In genomic region chr12:105134167-105134566, GRCm38 (mm10) we compare ENCODE assay signal across 19 mouse cellular contexts. TPM values are rescaled to one million over a fixed set of nuclear protein-coding genes. Genes with fewer than 3 reads are reported as not detected.
DNase-seq lines count a peak whose midpoint lies in the region; ATAC-seq lines count a peak whose summit lies in the region.
"Had no signal": no experiment of that assay in that cellular context is flagged by ENCODE, and none has a peak within 500 bp of the region (broad histone marks: within the 10 kb centered on the region; RNA-seq: fewer than 3 reads in every experiment).

No protein-coding gene starts in this region.

- peak; percentile 50 for ATAC-seq in common myeloid progenitor, adult 5-6 weeks (replicated peaks; ENCODE audit: low read depth, poor library complexity, severe bottlenecking)
- ATAC-seq in granulocyte monocyte progenitor cell, adult 5-6 weeks (replicated peaks; ENCODE audit: poor library complexity, severe bottlenecking), result peak; percentile 47
- peak; percentile 71 to 72 for ATAC-seq in hematopoietic stem cell, adult 5-6 weeks (replicated peaks in 1 of 2; ENCODE audit: insufficient read depth in 1 of 2, low FRiP score in 2 of 2, low TSS enrichment in 1 of 2, low read depth in 1 of 2, poor library complexity in 2 of 2, severe bottlenecking in 2 of 2)
- ATAC-seq in megakaryocyte progenitor cell, adult 5-6 weeks (replicated peaks; ENCODE audit: poor library complexity), result peak; percentile 47

- DNase-seq in 416B (ENCODE audit: low read depth), result peak; percentile 50
- peak; percentile 17 for DNase-seq in CD4-positive helper T cell, adult 2 months (ENCODE audit: low read depth, low spot score)
- peak; percentile 4 for DNase-seq in induced T-regulatory cell, adult 2 months (ENCODE audit: low read depth)

RNA-seq across cellular contexts. Expression of gene Tcl1b2, which starts 11.6 kb away (rescaled TPM):
- total RNA-seq in common myeloid progenitor, adult 5-6 weeks (2017), result not detected in 2 replicates
- not detected in 2 replicates for total RNA-seq in granulocyte monocyte progenitor cell, adult 5-6 weeks (2014; fragmentation: Nextera tagmentation)
- not detected in 2 replicates for total RNA-seq in granulocyte monocyte progenitor cell, adult 5-6 weeks (2017)
- total RNA-seq in hematopoietic stem cell, adult 5-6 weeks (2017), result not detected in 2 replicates
- not detected in 2 replicates for total RNA-seq in megakaryocyte progenitor cell, adult 5-6 weeks (2015)
- not detected in 2 replicates for total RNA-seq in megakaryocyte progenitor cell, adult 5-6 weeks (2017)
- total RNA-seq: adrenal gland, adult 18-20 months; adrenal gland, adult 2 months; adrenal gland, adult 8-10 months; adrenal gland, postnatal 10 days; adrenal gland, postnatal 14 days; adrenal gland, postnatal 25 days; adrenal gland, postnatal 36 days; adrenal gland, postnatal 4 days; CH12.LX; ES-E14; G1E; MEL had no signal

RNA-seq across cellular contexts. Expression of gene Tcl1b1, which starts 25.3 kb away (rescaled TPM):
- total RNA-seq in common myeloid progenitor, adult 5-6 weeks (2017), result not detected in 2 replicates
- not detected in 2 replicates for total RNA-seq in granulocyte monocyte progenitor cell, adult 5-6 weeks (2014; fragmentation: Nextera tagmentation)
- total RNA-seq in granulocyte monocyte progenitor cell, adult 5-6 weeks (2017), result not detected in 2 replicates
- total RNA-seq in hematopoietic stem cell, adult 5-6 weeks (2017), result not detected in 2 replicates
- not detected in 2 replicates for total RNA-seq in megakaryocyte progenitor cell, adult 5-6 weeks (2015)
- not detected in 2 replicates for total RNA-seq in megakaryocyte progenitor cell, adult 5-6 weeks (2017)
- total RNA-seq: adrenal gland, adult 18-20 months; adrenal gland, adult 2 months; adrenal gland, adult 8-10 months; adrenal gland, postnatal 10 days; adrenal gland, postnatal 14 days; adrenal gland, postnatal 25 days; adrenal gland, postnatal 36 days; adrenal gland, postnatal 4 days; CH12.LX; ES-E14; G1E; MEL had no signal

RNA-seq across cellular contexts. Expression of gene Tcl1b5, which starts 42.0 kb away (rescaled TPM):
- total RNA-seq in common myeloid progenitor, adult 5-6 weeks (2017), result not detected in 2 replicates
- not detected in 2 replicates for total RNA-seq in granulocyte monocyte progenitor cell, adult 5-6 weeks (2014; fragmentation: Nextera tagmentation)
- not detected in 2 replicates for total RNA-seq in granulocyte monocyte progenitor cell, adult 5-6 weeks (2017)
- not detected in 2 replicates for total RNA-seq in hematopoietic stem cell, adult 5-6 weeks (2017)
- total RNA-seq in megakaryocyte progenitor cell, adult 5-6 weeks (2015), result not detected in 2 replicates
- total RNA-seq in megakaryocyte progenitor cell, adult 5-6 weeks (2017), result not detected in 2 replicates
- total RNA-seq: adrenal gland, adult 18-20 months; adrenal gland, adult 2 months; adrenal gland, adult 8-10 months; adrenal gland, postnatal 10 days; adrenal gland, postnatal 14 days; adrenal gland, postnatal 25 days; adrenal gland, postnatal 36 days; adrenal gland, postnatal 4 days; CH12.LX; ES-E14; G1E; MEL had no signal

RNA-seq across cellular contexts. Expression of gene Tcl1b3, which starts 56.7 kb away (rescaled TPM):
- total RNA-seq in common myeloid progenitor, adult 5-6 weeks (2017), result not detected in 2 replicates
- total RNA-seq in granulocyte monocyte progenitor cell, adult 5-6 weeks (2014; fragmentation: Nextera tagmentation), result not detected in 2 replicates
- not detected in 2 replicates for total RNA-seq in granulocyte monocyte progenitor cell, adult 5-6 weeks (2017)
- total RNA-seq in hematopoietic stem cell, adult 5-6 weeks (2017), result not detected in 2 replicates
- not detected in 2 replicates for total RNA-seq in megakaryocyte progenitor cell, adult 5-6 weeks (2015)
- not detected in 2 replicates for total RNA-seq in megakaryocyte progenitor cell, adult 5-6 weeks (2017)
- total RNA-seq: adrenal gland, adult 18-20 months; adrenal gland, adult 2 months; adrenal gland, adult 8-10 months; adrenal gland, postnatal 10 days; adrenal gland, postnatal 14 days; adrenal gland, postnatal 25 days; adrenal gland, postnatal 36 days; adrenal gland, postnatal 4 days; CH12.LX; ES-E14; G1E; MEL had no signal

Comparison
In these comparisons a context has a peak if more than half of its experiments do, and no peak if none do; other contexts are left out.
1. Peak in every context shown above with its lines: DNase-seq and ATAC-seq.